Mouse (Mus musculus): ENCODE measurements around the gene Hoxd12.

Gene Hoxd12

GRCm38 (mm10) chr2:74709465-74710419 is 34.9 kb downstream of the Hoxd12 start:
- DNase-seq (ENCODE audit: low read depth, low spot score), result no peak

DNA sequence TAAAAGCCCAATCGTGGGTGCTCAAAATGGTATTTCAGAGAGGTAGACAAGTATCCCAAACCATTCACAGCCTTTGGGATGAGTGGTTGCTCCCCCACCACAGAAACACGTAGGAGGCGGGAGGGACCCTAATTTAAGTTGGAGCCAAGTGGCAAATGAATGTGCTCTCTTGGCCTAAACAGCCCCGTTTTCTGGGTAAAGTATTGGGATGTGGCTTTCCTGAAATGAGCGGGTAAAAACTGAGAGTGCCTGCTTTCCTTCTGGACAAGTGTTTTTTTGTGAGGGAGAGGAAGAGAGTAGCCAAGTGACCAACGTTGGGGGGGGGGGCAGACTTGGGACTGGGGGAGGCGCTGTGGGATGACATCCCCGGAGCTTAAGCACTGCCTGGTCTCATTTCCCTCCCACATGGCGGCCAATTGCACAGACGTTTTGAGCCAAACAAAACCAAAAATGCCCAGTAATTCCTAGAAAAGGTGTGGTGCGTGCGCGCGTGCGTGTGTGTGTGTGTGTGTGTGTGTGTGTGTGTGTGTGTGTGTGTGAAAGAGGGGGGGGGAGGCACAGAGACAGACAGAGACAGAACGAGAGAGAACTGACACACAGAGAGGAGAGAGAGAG is 36.2 kb downstream of the Hoxd12 start:
- no peak for DNase-seq (ENCODE audit: low read depth, low spot score)

- DNase-seq (ENCODE audit: low read depth, low spot score), result no peak
Measured at GRCm38 (mm10) chr2:74711721-74712621, 37.2 kb downstream of the Hoxd12 start, which contains the start of the genes Hoxd3 and Hoxd4. Hoxd3 (plus strand) TSS chr2:74711927. Hoxd4 (plus strand) TSS chr2:74711929.

- DNase-seq (ENCODE audit: low read depth, low spot score), result no peak
Measured at GRCm38 (mm10) chr2:74713239-74714150, 38.7 kb downstream of the Hoxd12 start.

GRCm38 (mm10) chr2:74714156-74714789 is 39.5 kb downstream of the Hoxd12 start:
- DNase-seq (ENCODE audit: low read depth, low spot score), result no peak

DNA sequence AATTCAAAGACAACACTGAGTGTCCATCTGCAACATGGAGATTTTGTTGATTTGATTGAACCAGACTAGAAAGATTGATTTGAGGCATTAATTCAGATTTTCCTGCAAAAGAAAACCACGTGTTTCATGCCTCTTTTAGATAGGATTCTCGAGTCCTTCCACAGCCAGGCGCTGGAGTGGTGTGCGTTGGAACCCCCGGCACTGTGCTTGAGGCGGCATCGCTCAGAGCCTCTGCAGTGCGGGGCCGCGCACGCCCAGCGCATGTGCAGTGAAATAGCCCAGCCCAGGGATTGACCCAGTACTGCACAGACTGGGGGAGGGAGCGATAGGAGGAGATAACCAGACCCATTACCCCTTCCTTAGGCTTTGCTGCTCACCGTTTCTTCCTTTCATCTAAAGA is 40.1 kb downstream of the Hoxd12 start:
- no peak for DNase-seq (ENCODE audit: low read depth, low spot score)

- peak; percentile 30 for DNase-seq (ENCODE audit: low read depth, low spot score)
Measured at GRCm38 (mm10) chr2:74715504-74716241, 40.9 kb downstream of the Hoxd12 start.

GRCm38 (mm10) chr2:74720384-74720783 is 45.6 kb downstream of the Hoxd12 start:
- DNase-seq (ENCODE audit: low read depth, low spot score), result no peak

DNA sequence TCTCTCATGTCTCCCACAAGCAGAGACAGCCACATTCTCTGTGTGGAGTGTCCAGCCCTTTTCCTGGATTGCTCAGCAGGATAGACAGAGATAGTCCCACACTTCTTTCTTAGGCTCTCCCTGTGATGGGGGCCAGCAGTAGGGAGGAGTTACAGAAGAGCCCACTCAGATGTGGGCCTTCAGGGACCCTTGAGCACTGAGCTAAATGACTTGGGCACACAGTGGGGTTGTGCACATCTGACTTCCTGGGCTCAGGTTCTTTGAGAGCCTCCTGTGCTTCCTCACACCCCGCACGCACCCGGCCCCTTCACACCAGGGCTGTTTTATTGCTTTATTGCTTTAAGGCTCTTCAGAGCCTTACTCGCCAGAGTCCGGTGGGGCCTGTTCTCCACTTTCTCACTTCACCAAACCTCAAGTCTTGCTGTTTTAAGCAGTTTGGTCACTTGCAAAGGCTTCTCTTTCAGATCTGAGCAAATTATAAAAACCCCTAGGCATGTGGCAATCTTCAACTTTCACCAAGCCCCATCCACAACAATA is 46.2 kb downstream of the Hoxd12 start:
- no peak for DNase-seq (ENCODE audit: low read depth, low spot score)

DNA sequence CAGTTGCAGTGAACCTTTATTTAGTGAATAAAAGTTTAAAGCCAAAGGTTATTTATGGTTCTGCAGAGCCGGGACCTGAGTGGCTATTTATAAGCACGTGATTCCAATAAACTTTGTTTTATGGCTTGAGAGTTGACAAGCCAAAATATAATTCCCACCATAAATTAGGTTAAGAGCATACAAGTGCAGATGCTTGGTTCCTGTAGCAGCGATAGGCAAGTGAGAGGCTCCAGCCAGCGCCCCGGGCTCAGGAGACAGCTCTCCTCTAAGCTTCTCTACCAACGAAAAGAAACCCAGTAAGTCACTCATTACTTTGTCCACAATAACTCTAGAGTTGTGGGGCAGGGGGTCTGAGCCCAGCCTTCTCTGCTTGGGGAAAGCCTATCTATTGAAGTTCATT is 47.1 kb downstream of the Hoxd12 start:
- DNase-seq (ENCODE audit: low read depth, low spot score), result no peak

DNA sequence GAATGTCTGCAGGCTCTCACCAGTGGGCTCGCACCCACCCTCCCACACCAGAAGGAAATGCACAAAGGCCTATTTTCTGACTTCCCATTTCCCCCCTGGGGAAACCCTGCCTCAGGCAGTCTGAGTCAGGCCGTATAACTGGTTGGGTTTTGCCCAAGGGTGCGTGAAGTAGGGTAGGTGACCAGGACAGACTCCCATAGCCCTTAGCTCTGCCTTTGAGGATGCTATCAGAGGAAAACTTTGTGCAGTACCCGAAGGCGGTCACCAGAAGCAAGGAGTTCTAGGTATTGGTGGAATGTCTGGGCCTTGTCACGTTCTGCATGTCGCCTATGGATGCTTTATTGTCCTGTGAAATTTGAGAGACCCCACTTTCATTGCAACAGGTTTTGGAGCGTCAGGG is 48.1 kb downstream of the Hoxd12 start:
- no peak for DNase-seq (ENCODE audit: low read depth, low spot score)

DNA sequence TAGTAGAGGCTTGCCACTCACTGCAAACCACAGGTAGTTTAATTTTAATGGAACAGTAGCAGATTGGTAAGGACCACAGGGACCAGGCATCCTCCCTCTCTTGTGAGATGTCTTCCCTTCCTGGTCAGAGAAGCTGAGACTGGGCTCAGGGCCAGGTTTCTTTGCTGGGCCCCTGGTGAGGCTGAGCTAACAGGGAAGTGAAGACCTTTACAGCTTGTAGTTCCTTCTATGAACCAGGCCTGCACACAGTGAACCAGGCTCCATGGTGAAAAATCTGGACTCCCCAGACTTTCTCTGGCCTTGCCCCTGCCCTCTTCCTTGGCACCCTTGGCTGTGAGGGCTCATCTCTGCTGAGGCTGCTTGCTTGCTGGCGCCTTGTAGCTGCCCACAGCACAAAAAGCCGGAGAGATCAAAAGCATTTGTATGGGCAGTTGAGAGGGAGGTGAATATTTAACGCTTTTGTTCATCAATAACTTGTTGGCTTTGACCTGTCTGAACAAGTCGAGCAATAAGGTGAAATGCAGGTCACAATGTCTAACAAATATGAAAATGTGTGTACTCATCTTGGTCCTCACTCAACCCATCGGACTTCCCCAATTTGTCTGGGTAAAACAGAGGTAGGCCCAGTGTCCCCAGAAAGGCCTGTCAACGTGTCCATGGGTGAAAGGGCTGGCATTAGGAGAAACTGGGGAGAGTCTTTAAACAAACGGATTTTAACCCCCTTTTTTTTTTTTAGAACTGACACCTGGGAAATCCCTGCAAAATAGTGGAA is 49.6 kb downstream of the Hoxd12 start:
- no peak for DNase-seq (ENCODE audit: low read depth, low spot score)

- DNase-seq (ENCODE audit: low read depth, low spot score), result no peak
Measured at GRCm38 (mm10) chr2:74725171-74725570, 50.4 kb downstream of the Hoxd12 start.

GRCm38 (mm10) chr2:74726551-74726950 is 51.7 kb downstream of the Hoxd12 start, which contains the start of gene Gm28230:
Gm28230 (plus strand) TSS chr2:74726728.
- DNase-seq (ENCODE audit: low read depth, low spot score), result no peak

DNA sequence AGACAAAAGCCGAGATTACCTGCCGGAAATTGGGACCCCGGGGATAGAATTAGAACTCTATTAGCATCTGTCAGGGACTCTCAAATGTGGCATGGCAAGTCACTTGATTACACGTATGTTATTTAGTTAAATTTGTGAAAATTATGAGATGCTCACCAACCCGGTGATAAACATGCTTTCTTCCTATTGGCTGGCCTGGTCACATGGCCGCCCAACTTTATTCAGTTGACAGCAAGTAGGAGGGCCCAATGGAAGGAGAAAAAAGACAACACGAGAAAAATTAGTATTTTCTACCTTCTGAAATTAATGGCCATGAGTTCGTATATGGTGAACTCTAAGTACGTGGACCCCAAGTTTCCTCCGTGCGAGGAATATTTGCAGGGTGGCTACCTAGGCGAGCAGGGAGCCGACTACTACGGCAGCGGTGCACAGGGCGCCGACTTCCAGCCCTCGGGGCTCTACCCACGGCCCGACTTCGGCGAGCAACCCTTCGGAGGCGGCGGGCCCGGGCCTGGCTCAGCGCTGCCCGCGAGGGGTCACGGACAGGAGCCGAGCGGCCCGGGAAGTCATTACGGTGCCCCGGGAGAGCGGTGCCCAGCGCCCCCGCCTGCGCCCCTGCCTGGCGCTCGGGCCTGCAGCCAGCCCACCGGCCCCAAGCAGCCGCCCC is 52.3 kb downstream of the Hoxd12 start:
- DNase-seq (ENCODE audit: low read depth, low spot score), result no peak
